Mouse (Mus musculus): ENCODE data around the gene Myof. TPM values are rescaled to one million over a fixed set of nuclear protein-coding genes. Genes with fewer than 3 reads are reported as not detected.
A peak's percentile ranks its signal among the peaks of the same experiment; 100 is the strongest.

The Myof gene
- total RNA-seq, 1 experiment = 44.3 TPM

GRCm38 (mm10) chr19:37858406-37859081, 184.8 kb downstream of the Myof start:
- in situ Hi-C loops (cut with MboI; ENCODE audit: low sequenced_read_pairs in 2 of 2, unreplicated experiment in 2 of 2) = no loop called here
- peak; percentile 15 for DNase-seq (ENCODE audit: low read depth, low spot score)

GRCm38 (mm10) chr19:37852056-37852455, 191.3 kb downstream of the Myof start:
- in situ Hi-C loops (cut with MboI; ENCODE audit: low sequenced_read_pairs in 2 of 2, unreplicated experiment in 2 of 2) = no loop called here
- no peak overlapping the region for H3K27ac ChIP-seq (ENCODE audit: insufficient read depth, low read depth, low read length, poor library complexity, severe bottlenecking)
- H3K9me3 ChIP-seq (ENCODE audit: control insufficient read depth, insufficient read depth, low read depth, low read length) = no peaks in the 10 kb centered on the region
- DNase-seq (ENCODE audit: low read depth, low spot score) = no peak
- TF ChIP-seq MAFK (IDR thresholded peaks at IDR 0.05; ENCODE audit: insufficient read depth, low read depth, low read length) (no peak), CHD2 (IDR thresholded peaks at IDR 0.05; ENCODE audit: low read depth, low read length) (no peak), ZC3H11A (IDR thresholded peaks at IDR 0.05; ENCODE audit: borderline replicate concordance, low read depth, low read length) (no peak), HCFC1 (IDR thresholded peaks at IDR 0.05; ENCODE audit: borderline replicate concordance, insufficient read depth, low read length) (no peak), ZNF384 (IDR thresholded peaks at IDR 0.05; ENCODE audit: low read depth, low read length) (no peak)
- H3K4me1 ChIP-seq (ENCODE audit: control insufficient read depth in 2 of 2, insufficient read depth in 2 of 2, low read length in 2 of 2, poor library complexity in 1 of 2) = no peaks in the 10 kb centered on the region
- H3K4me3 ChIP-seq (ENCODE audit: insufficient read depth in 1 of 2, low read depth in 1 of 2, low read length in 2 of 2, poor library complexity in 1 of 2, severe bottlenecking in 1 of 2) = no peak overlapping the region
- no peak overlapping the region for H3K9ac ChIP-seq (ENCODE audit: insufficient read depth, low read depth, low read length, poor library complexity, severe bottlenecking)
- no peaks in the 10 kb centered on the region for H3K36me3 ChIP-seq (ENCODE audit: control insufficient read depth, insufficient read depth, low read length, poor library complexity, severe bottlenecking)

More at GRCm38 (mm10) chr19:37858406-37859081, 184.8 kb downstream of the Myof start:
- TF ChIP-seq CHD2 (IDR thresholded peaks at IDR 0.05; ENCODE audit: low read depth, low read length) = no peak
- no peak for TF ChIP-seq MAFK (IDR thresholded peaks at IDR 0.05; ENCODE audit: insufficient read depth, low read depth, low read length)
- no peak for TF ChIP-seq ZC3H11A (IDR thresholded peaks at IDR 0.05; ENCODE audit: borderline replicate concordance, low read depth, low read length)
- no peak for TF ChIP-seq ZNF384 (IDR thresholded peaks at IDR 0.05; ENCODE audit: low read depth, low read length)
- no peak for TF ChIP-seq HCFC1 (IDR thresholded peaks at IDR 0.05; ENCODE audit: borderline replicate concordance, insufficient read depth, low read length)
- no peaks in the 10 kb centered on the region for H3K9me3 ChIP-seq (ENCODE audit: control insufficient read depth, insufficient read depth, low read depth, low read length)
- H3K4me1 ChIP-seq (ENCODE audit: control insufficient read depth in 2 of 2, insufficient read depth in 2 of 2, low read length in 2 of 2, poor library complexity in 1 of 2) = peaks cover 0 to 2% of the 10 kb centered on the region in 2 experiments; a peak in 1 of 4 replicates
- no peak overlapping the region for H3K9ac ChIP-seq (ENCODE audit: insufficient read depth, low read depth, low read length, poor library complexity, severe bottlenecking)
- no peak overlapping the region for H3K27ac ChIP-seq (ENCODE audit: insufficient read depth, low read depth, low read length, poor library complexity, severe bottlenecking)
- H3K36me3 ChIP-seq (ENCODE audit: control insufficient read depth, insufficient read depth, low read length, poor library complexity, severe bottlenecking) = no peaks in the 10 kb centered on the region
- no peak overlapping the region for H3K4me3 ChIP-seq (ENCODE audit: insufficient read depth in 1 of 2, low read depth in 1 of 2, low read length in 2 of 2, poor library complexity in 1 of 2, severe bottlenecking in 1 of 2)

DNA sequence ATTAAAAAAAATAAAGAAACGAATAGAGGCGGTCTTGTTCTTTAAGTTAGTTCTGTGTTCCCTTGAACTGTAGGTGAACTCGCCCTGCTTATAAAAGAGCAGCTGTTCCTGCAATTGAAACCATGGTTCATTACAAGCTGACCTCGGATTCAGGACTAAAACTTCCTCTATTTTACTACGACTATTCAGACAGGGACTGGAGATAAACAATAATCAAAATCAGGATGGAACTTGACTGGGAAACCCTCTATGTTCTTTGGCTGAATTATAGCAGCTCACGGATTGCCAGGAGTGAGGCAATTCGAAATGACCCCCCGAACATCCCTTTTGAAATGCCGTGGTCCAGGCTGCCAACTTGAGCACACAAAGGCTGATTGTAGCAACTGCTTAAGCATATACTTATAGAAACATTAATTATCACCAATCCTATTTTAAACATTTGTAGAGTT, 191.8 kb downstream of the Myof start:
- no peaks in the 10 kb centered on the region for H3K9me3 ChIP-seq (ENCODE audit: control insufficient read depth, insufficient read depth, low read depth, low read length)
- TF ChIP-seq HCFC1 (IDR thresholded peaks at IDR 0.05; ENCODE audit: borderline replicate concordance, insufficient read depth, low read length) (no peak), MAFK (IDR thresholded peaks at IDR 0.05; ENCODE audit: insufficient read depth, low read depth, low read length) (no peak)
- H3K4me1 ChIP-seq (ENCODE audit: control insufficient read depth in 2 of 2, insufficient read depth in 2 of 2, low read length in 2 of 2, poor library complexity in 1 of 2) = no peaks in the 10 kb centered on the region
- no peak overlapping the region for H3K4me3 ChIP-seq (ENCODE audit: insufficient read depth in 1 of 2, low read depth in 1 of 2, low read length in 2 of 2, poor library complexity in 1 of 2, severe bottlenecking in 1 of 2)
- in situ Hi-C loops (cut with MboI; ENCODE audit: low sequenced_read_pairs in 2 of 2, unreplicated experiment in 2 of 2) = no loop called here
- H3K9ac ChIP-seq (ENCODE audit: insufficient read depth, low read depth, low read length, poor library complexity, severe bottlenecking) = no peak overlapping the region
- no peak overlapping the region for H3K27ac ChIP-seq (ENCODE audit: insufficient read depth, low read depth, low read length, poor library complexity, severe bottlenecking)
- no peak for DNase-seq (ENCODE audit: low read depth, low spot score)
- H3K36me3 ChIP-seq (ENCODE audit: control insufficient read depth, insufficient read depth, low read length, poor library complexity, severe bottlenecking) = no peaks in the 10 kb centered on the region

Other genes starting within 250 kb of the Myof start
- 43.5 and 51.1 TPM in 2 replicates for gene Cep55, start 11.4 kb upstream of the Myof start, total RNA-seq (2012; rRNA removed)
- 0.22 and 0.90 TPM in 2 replicates for gene Ffar4, start 53.5 kb upstream of the Myof start, total RNA-seq (2012; rRNA removed)
- gene Rbp4, start 81.7 kb upstream of the Myof start, total RNA-seq (2012; rRNA removed) = 2.7 and 3.4 TPM in 2 replicates
- not detected in 2 replicates for gene Pde6c, start 89.2 kb upstream of the Myof start, total RNA-seq (2012; rRNA removed)
- gene Fra10ac1, start 180.6 kb upstream of the Myof start, total RNA-seq (2012; rRNA removed) = 12.2 and 14.8 TPM in 2 replicates
- 0.18 and 0.53 TPM in 2 replicates for gene Lgi1, start 221.0 kb upstream of the Myof start, total RNA-seq (2012; rRNA removed)